Mouse (Mus musculus): ENCODE measurements around the gene Olfr429. TPM values are rescaled to one million over a fixed set of nuclear protein-coding genes. Genes with fewer than 3 reads are reported as not detected.
"Not testable (repeated sequence)": the region's sequence is repeated elsewhere in the genome, so short reads cannot be mapped to it uniquely, and the experiment has no call there.

Gene Olfr429
- not detected in 2 replicates for polyA plus RNA-seq (2012; rRNA removed)

DNA sequence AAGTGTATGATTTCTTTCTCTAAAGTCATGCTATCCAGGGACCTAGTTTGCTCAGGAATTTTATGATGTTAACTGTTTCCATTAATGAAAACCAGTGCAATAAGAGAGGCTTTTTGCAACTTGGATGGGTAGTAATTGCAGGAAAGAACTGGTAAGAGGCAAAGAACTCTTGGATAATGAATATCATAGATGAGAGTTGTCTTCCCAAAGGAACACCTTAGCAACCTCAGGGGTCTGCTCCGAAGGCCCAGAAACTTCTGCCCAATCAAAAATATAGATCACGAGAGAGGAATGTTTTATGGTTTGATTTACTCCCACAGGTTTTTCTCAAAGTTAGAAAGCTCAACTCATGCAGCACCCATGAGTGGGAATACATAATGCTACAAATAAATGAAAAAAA lies at the start of gene Olfr429:
Olfr429 (plus strand) TSS at position 301 of the 400 bp plus-strand sequence.
- DNase-seq (ENCODE audit: low read depth) = no peak

DNA sequence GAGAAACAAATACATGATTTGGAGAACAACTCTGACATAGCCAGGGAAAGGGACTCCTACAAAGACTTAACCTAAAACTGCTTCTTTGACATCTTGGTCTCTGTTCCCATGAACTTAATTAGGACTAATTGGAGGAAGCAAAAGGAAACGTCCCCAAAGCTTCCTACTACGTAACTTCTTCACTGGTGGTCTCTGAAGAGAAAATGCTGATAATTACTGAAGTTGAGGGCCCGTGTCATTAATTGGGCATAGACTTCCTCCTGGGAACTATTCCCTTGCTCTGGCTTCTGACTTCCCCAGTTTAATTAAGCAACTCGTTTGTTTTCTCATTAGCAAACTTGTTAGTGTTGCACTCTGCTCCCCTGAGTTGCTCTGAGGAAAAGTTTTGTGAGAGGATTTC lies 48.3 kb upstream of the Olfr429 start:
- no peak for DNase-seq (ENCODE audit: low read depth)

DNA sequence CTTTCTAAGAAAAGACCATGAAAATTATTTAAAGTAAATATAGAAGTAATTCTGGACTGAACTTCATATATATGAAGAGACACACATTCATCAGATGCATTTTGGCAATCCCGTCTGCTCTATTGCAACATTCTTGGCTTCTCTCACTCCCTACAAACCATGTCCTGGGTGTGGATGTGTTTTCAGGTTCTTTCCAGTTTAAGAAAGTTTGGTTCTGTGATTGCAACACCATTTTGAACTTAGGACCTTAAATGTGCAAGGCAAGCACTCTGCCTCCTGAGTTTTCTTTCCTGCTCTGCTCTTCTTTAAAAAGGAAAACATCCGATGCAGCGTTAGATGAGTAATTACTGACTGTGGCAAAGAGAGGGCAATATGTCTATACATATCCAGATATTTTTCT lies 45.7 kb upstream of the Olfr429 start:
- no peak for DNase-seq (ENCODE audit: low read depth)

DNA sequence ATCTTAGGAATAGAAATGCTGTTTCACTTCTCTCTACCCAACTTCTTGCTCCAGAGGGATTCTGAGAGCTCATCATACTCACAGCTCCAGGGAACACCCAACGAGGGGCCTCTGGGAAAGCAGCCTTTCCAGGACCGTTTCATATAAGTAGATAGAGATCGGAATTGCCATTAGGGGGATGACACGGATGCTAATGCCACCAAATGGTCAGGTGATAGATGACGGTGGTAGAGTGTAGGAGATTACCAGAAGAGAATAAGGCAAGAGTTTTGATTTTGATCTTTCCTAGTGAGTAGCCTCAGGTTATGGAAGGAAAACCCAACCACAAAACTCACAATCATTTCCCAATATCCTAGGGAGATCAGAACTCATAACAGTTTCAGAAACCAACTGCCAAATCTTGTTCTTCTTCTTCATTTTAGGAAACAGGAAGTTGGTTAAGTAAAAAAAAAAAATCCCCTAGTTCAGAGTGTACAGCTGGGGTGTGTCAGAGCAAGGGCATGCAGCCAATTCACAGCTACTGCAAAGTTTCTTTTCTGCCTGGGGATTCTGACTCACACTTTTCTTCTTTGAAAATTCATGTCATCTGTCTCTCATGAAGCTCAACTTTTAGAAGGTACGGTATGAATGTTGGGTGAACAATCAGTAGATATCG lies 43.5 kb upstream of the Olfr429 start, which contains the start of gene Olfr433:
Olfr433 (plus strand) TSS at position 183 of the 655 bp plus-strand sequence.
- DNase-seq (ENCODE audit: low read depth) = no peak

DNA sequence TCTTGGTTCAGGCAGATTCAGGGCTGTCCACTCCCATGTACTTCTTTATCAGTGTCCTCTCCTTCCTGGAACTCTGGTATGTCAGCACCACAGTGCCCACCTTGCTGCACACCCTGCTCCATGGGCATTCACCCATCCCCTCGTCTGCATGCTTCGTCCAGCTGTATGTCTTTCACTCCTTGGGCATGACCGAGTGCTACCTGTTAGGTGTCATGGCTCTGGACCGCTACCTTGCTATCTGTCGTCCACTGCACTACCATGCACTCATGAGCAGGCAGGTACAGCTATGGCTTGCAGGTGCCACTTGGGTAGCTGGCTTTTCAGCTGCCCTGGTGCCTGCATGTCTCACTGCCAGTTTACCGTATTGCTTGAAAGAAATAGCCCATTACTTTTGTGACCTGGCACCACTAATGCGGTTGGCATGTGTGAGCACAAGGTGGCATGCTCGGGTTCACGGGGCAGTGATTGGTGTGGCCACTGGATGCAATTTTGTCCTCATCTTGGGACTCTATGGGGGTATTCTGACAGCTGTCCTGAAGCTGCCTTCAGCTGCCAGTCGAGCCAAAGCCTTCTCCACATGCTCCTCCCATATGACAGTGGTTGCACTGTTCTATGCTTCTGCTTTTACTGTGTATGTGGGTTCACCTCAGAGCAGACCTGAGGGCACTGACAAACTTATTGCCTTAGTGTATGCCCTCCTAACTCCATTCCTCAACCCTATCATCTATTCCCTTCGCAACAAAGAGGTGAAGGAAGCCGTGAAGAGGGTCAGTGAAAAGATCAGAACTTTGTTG lies 41.8 kb upstream of the Olfr429 start:
- DNase-seq (ENCODE audit: low read depth) = not testable (repeated sequence)

DNA sequence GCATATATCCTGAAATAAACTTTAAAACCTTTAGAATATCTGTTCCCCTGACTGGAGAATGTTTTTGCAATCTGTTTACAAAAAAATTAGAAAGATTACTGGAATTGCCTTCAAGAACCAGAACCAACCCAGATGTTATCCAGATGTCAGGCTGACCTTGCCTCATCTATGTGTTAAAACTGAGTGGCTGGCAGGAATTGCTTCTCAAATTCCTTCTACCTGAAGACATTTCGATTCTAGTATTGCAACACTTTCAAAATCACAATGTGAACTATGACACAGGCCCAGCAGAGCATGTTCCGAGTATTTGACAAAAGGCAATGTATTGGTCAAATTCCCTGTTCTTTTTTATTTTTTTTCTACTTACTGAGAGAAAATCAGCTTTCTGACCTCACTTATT lies 39.7 kb upstream of the Olfr429 start:
- DNase-seq (ENCODE audit: low read depth) = no peak

DNA sequence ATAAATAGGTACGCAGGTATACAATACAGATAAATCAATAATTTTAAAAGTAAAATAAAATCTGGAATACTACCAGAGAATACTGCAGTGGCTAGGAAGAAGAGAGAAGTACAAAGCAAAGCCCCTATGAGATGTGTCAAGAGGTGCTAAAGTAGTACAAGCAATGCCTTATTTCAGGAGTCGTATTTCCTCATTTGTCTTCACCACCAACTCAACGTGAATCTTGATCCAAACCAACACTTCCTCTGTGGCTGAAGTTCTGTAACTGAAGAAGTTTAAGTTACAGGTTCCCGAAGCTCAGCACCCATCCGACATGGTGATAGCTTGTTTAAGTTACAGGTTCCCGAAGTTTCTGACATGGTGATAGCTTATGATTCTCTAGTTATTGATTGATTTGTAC lies 35.9 kb upstream of the Olfr429 start:
- not testable (repeated sequence) for DNase-seq (ENCODE audit: low read depth)

DNA sequence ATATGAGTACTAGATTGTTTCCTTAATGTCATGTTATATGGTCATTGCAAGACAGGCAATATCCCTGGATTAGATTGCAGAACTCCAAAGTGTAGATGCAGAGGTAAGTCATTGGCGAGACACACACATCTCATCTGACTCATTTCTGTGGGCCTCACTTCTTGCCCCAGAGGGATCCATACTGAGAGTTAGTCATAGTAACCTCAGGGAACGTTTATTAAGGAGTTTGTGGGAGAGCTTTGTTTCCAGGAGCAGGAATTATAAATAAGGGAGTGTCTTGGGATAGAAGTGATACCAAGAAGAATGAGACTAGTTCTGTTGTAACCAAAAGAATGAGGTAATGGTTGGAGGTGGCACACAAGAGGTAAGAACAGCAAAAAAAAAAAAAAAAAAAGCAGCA lies 35.2 kb upstream of the Olfr429 start, which contains the start of gene Olfr432:
Olfr432 (plus strand) TSS at position 313 of the 400 bp plus-strand sequence.
- DNase-seq (ENCODE audit: low read depth) = no peak

DNA sequence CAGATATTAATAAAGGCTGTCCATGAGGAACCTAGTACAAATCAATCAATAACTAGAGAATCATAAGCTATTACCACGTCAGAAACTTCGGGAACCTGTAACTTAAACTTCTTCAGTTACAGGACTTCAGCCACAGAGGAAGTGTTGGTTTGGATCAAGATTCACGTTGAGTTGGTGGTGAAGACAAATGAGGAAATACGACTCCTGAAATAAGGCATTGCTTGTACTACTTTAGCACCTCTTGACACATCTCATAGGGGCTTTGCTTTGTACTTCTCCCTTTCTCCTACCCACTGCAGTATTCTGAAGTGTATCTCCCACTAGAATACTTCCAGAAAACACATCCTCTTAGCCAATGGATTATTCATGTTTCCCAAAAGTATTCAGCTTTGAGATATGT lies 34.8 kb upstream of the Olfr429 start:
- not testable (repeated sequence) for DNase-seq (ENCODE audit: low read depth)

DNA sequence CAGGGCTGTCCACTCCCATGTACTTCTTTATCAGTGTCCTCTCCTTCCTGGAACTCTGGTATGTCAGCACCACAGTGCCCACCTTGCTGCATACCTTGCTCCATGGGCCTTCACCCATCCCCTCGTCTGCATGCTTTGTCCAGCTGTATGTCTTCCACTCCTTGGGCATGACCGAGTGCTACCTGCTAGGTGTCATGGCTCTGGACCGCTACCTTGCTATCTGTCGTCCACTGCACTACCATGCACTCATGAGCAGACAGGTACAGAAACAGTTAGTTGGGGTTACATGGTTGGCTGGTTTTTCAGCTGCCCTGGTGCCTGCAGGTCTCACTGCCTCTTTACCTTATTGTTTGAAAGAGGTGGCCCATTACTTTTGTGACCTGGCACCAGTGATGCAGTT lies 33.6 kb upstream of the Olfr429 start:
- no peak for DNase-seq (ENCODE audit: low read depth)

DNA sequence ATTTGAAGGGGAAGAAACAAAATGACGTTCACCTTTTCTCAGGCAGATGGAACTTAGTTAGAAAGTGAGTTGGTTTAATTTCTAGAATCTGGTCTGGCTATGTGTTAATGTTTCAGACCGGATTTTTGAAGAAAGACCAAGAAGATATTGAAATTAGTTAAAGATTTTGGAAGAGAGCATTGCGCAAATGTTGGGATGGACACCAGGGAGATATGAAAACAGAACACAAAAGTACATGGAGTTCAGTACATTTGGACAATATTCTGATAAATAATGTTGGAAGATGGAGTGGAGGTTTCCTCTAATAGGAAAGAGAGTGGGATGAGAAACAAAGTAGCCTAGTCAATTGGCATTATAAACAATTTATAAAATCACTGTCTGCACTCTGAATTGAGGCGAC lies 32.6 kb upstream of the Olfr429 start:
- no peak for DNase-seq (ENCODE audit: low read depth)

DNA sequence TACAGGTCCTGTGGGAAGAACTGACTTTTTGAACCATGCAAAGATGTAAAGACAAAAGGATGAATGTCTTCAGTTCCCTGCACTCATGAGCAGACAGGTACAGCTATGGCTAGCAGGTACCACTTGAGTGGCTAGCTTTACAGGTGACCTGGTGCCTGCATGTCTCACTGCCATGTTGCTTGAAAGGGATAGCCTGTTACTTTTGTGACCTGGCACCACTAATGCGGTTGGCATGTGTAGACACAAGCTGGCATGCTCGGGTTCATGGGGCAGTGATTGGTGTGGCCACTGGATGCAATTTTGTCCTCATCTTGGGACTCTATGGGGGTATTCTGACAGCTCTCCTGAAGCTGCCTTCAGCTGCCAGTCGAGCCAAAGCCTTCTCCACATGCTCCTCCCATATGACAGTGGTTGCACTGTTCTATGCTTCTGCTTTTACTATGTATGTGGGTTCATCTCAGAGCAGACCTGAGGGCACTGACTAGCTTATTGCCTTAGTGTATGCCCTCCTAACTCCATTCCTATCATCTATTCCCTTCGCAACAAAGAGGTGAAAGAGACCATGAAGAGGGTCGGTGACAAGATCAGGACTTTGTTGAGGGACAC lies 32.1 kb upstream of the Olfr429 start:
- DNase-seq (ENCODE audit: low read depth) = no peak

DNA sequence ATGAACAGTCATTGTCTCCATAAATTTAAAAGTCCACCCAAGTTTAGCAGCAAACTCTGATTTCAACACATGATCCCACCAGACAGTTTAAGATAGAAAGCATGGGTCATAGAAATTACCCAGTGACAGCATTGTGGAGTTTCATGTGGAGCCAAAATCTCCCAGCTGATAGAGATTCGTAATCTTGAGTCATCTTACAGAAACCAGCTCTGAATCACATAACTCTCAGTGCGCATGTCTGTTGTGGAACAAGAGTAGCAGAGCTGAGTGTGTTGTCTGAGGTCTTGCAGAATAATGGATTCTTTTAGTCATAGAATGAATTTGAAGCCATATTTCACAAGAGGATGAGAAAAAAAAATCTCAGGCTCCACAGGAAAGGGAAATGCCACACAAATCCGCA lies 31.1 kb upstream of the Olfr429 start:
- no peak for DNase-seq (ENCODE audit: low read depth)

DNA sequence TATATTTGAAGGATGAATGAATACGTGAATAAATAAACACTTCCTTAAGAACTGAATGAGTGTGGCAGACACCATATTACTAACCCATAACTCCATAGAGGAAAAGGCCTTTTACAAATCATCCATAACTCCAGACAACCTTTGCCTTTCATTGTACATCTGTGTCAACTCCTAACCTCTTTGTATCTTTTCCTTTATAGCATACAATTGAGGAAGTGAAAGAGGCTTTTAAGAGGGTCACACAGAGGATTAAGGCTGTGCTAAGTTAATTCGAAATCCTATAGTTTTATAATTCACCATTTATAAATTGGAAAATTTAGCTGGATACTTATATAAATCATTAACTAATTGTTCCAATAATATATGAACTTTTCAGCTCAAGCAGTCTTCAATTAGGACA lies 28.9 kb upstream of the Olfr429 start:
- DNase-seq (ENCODE audit: low read depth) = no peak

DNA sequence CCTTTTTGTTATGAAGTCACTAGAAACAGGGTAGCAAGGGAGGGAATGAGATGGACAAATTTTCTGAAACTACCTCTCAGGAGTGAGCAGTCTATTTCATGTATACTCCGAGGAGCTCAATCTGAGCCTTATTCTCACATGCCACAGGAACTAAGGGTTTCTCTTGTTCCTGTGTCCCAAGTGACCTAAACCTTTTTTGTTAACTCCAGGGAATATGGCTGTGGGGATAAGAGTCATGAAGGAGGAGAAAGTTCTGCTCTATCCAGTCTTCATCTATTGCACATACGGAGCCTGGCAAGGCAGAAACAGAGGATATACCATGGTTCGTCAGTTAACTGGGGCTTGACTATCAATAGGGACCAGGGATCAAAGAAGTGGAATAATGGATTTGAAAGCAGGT lies 17.8 kb upstream of the Olfr429 start, which contains the start of gene Olfr430:
Olfr430 (plus strand) TSS at position 301 of the 400 bp plus-strand sequence.
- no peak for DNase-seq (ENCODE audit: low read depth)

DNA sequence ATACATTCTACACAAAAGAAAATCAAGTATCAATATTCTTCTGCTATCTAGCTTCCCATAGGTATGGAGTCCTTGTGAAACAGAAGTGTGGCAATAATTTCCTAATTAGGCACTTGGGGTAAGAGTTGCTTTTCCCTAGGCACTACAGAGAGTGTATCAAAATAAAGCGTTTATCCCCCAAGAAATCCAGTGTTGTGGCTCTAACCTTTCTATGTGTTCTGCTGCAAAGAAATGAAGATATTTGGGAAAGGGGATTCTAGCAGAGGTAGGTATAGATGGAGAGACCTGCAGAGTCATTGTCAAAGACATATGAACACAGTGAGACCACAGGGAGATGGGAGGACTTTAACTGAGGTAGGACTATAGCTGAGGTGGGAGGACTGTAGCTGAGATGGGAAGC lies 12.5 kb downstream of the Olfr429 start, which contains the start of gene Olfr427:
Olfr427 (plus strand) TSS at position 301 of the 400 bp plus-strand sequence.
- no peak for DNase-seq (ENCODE audit: low read depth)

DNA sequence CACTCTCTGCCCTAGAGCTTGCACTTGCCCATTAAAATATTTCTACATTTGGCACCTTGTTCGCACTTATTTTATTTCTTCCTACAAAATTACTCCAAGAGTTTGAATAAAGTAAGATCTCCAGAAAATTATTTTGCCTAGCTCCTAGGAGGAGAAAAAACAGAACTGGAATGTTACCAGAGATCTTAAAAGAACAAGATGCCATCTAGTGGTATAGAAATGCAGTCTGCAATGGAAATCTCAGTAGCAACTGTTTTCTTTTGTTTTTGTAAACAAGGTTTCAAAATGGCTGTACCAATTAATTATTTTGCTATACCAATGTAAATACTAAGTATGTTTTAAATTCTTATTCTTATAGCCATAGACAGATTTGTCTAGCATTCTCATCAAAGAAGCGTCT lies 19.6 kb downstream of the Olfr429 start:
- DNase-seq (ENCODE audit: low read depth) = no peak

DNA sequence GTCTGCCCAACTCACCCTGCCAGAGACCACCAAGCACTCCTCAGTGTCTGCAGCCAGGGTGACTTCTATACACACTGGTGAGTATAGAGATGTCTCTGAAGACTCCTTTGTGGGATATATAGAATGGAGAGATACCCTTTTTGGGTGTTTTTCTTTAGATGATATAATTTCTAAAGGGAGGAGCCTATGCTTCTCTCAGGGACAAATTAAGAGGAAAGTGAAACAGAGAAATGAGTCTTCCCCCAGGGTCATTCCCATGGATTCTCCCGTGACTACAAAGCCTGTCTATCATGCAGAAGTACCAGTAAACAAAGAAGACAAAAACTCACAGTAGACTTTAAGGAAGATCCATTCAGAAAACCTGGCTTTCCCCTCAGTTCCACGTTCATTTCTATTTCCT lies 36.9 kb downstream of the Olfr429 start, which contains the start of gene Olfr231:
Olfr231 (minus strand) TSS at position 101 of the 400 bp plus-strand sequence.
- no peak for DNase-seq (ENCODE audit: low read depth)

DNA sequence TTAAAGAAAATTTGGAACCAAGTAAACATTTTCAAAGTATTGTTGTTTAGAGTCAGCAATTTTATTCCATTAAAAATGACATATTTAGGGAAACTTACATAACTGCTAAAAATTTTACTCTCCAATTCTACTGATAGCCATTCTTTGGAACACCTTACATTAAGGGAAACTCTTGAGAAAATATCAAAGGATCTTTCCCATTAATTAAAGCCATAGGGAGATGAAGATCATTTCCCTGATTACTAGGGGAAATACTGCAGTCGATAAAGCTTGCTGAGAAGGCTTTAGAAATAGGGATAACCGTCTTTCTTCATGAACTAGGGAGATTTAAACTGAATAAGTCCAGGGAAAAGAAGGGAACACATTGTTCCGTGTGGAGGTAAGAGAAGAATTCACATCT lies 47.1 kb downstream of the Olfr429 start, which contains the start of gene Olfr424:
Olfr424 (plus strand) TSS at position 301 of the 400 bp plus-strand sequence.
- DNase-seq (ENCODE audit: low read depth) = no peak

DNA sequence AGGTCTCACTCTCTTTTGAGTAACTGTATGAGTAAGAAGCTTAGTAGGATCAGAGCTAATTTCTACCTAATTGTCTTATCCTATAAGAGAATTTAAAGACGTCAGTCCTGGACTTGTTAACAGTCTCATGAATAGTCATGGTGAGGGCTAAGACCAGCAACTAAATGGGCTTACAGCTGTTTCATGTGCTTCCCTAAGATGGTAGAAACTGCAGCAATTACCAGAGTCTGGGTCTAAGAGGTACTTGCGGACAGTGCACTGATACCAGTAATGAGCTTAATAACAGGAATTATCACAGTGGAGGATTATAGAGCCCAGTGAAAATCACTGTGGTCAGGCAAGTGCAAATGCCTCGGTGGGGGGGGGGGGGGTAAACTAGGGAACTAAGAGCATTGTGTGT lies 47.9 kb downstream of the Olfr429 start:
- DNase-seq (ENCODE audit: low read depth) = no peak

Data from gonadal fat pad, adult 2 months (tissue).